Mouse (Mus musculus) C2C12 (cell line): ENCODE measurements at regions not wholly inside any gene's neighbourhood (a gene's known extent, or its start where the extent isn't known, plus 50 kb on each side); places are given as distances from the start of the nearest gene placed in this dataset.

Experiments used
- CTCF ChIP-seq: IDR thresholded peaks from one replicate; pipeline ENCODE4 v1.5.1; 2011; ENCODE audit not compliant: control insufficient read depth, insufficient read depth, insufficient read length
- MAX ChIP-seq: IDR thresholded peaks from one replicate; pipeline ENCODE4 v1.6.1; 2011; ENCODE audit warnings: mild to moderate bottlenecking, control low read depth
- USF1 ChIP-seq: IDR thresholded peaks from one replicate; pipeline ENCODE4 v1.6.1; 2011; ENCODE audit warnings: low read depth, mild to moderate bottlenecking, control low read depth, moderate library complexity

DNA sequence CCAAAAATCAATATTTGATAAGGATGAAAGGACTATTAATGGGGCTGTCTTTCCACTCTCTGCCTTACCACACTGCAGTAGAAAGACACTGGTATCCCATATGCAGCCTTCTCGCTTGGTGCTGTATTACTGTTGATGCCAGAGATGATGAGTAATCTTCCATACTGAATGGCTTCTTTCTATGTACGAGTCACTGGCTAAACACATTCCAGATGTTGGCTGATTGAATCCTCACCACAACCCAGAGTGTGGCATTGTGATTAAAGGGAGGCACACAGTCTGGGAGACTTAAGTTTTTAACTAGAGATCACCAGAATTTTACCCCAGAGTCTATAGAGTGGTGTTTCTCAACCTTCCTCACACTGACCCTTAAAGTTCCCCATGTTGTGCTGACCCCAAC is 84.9 kb upstream of the Ank start:
- TF ChIP-seq CTCF = no peak
- TF ChIP-seq MAX = peak; percentile 63
- TF ChIP-seq USF1 = no peak
